Mouse (Mus musculus) splenic B cell, adult 2 months (primary cell): Measurements from ENCODE around the gene Tsr3.

Source experiments
- DNase-seq: peaks from one replicate; pipeline ENCODE4 v3.0.0-alpha.2; 2011; ENCODE audit warnings: low read depth, low spot score
- H3K27me3 ChIP-seq: 2 replicates; pipeline ENCODE4 v1.6.1; 2012; ENCODE audit warnings: mild to moderate bottlenecking, low read length, moderate library complexity, mixed read lengths; ENCODE audit not compliant: control insufficient read depth, poor library complexity, insufficient read depth, severe bottlenecking
- H3K36me3 ChIP-seq: 2 replicates; pipeline ENCODE4 v1.6.1; 2012; ENCODE audit warnings: mild to moderate bottlenecking, low read length, moderate library complexity, mixed read lengths; ENCODE audit not compliant: control insufficient read depth, poor library complexity, insufficient read depth, severe bottlenecking

Tsr3 gene

GRCm38 (mm10) chr17:25257804-25258261, 17.9 kb downstream of the Tsr3 start:
- DNase-seq, result peak; percentile 47
- peaks cover 6% of the 10 kb centered on the region for H3K36me3 ChIP-seq
- no peaks in the 10 kb centered on the region; the same call in 1 of the 2 replicates for H3K27me3 ChIP-seq

GRCm38 (mm10) chr17:25264453-25264852, 24.5 kb downstream of the Tsr3 start:
- Histone ChIP-seq H3K36me3 (peaks cover 25% of the 10 kb centered on the region), H3K27me3 (no peaks in the 10 kb centered on the region)
- DNase-seq, result no peak

- peaks cover 15% of the 10 kb centered on the region for H3K36me3 ChIP-seq
- DNase-seq, result no peak
- no peaks in the 10 kb centered on the region for H3K27me3 ChIP-seq
Measured at GRCm38 (mm10) chr17:25270795-25271335, 30.9 kb downstream of the Tsr3 start.

GRCm38 (mm10) chr17:25272326-25272725, 32.4 kb downstream of the Tsr3 start:
- Histone ChIP-seq H3K36me3 (peaks cover 8% of the 10 kb centered on the region), H3K27me3 (no peaks in the 10 kb centered on the region)
- DNase-seq, result peak; percentile 27

- Histone ChIP-seq H3K36me3 (peaks cover 5% of the 10 kb centered on the region), H3K27me3 (no peaks in the 10 kb centered on the region)
- DNase-seq, result peak; percentile 57
Measured at GRCm38 (mm10) chr17:25272951-25273705, 33.2 kb downstream of the Tsr3 start.

- Histone ChIP-seq H3K27me3 (no peaks in the 10 kb centered on the region), H3K36me3 (no peaks in the 10 kb centered on the region; the same call in 1 of the 2 replicates)
- DNase-seq, result peak; percentile 99
Measured at GRCm38 (mm10) chr17:25273706-25274501, 33.9 kb downstream of the Tsr3 start.

- DNase-seq, result no peak
- H3K36me3 ChIP-seq, result no peaks in the 10 kb centered on the region; the same call in 1 of the 2 replicates
- H3K27me3 ChIP-seq, result no peaks in the 10 kb centered on the region
Measured at GRCm38 (mm10) chr17:25274571-25275346, 34.8 kb downstream of the Tsr3 start, which contains the start of gene Ube2i. Gene Ube2i, minus strand, starts transcription at chr17:25274622.

GRCm38 (mm10) chr17:25275833-25276232, 35.9 kb downstream of the Tsr3 start:
- Histone ChIP-seq H3K36me3 (no peaks in the 10 kb centered on the region; the same call in 1 of the 2 replicates), H3K27me3 (no peaks in the 10 kb centered on the region)
- no peak for DNase-seq

- peak; percentile 53 for DNase-seq
- Histone ChIP-seq H3K36me3 (no peaks in the 10 kb centered on the region), H3K27me3 (no peaks in the 10 kb centered on the region)
Measured at GRCm38 (mm10) chr17:25282133-25282532, 42.2 kb downstream of the Tsr3 start.

GRCm38 (mm10) chr17:25285033-25285432, 45.1 kb downstream of the Tsr3 start:
- peak; percentile 87 for DNase-seq
- H3K27me3 ChIP-seq, result no peaks in the 10 kb centered on the region
- H3K36me3 ChIP-seq, result no peaks in the 10 kb centered on the region

- Histone ChIP-seq H3K27me3 (no peaks in the 10 kb centered on the region; the same call in 1 of the 2 replicates), H3K36me3 (no peaks in the 10 kb centered on the region)
- peak; percentile 65 for DNase-seq
Measured at GRCm38 (mm10) chr17:25288842-25289241, 48.9 kb downstream of the Tsr3 start.

- no peak for DNase-seq
- H3K36me3 ChIP-seq, result no peaks in the 10 kb centered on the region
Measured at GRCm38 (mm10) chr17:25290411-25290810, 50.4 kb downstream of the Tsr3 start.

More at GRCm38 (mm10) chr17:25290411-25290810, 50.4 kb downstream of the Tsr3 start:
- no peaks in the 10 kb centered on the region; the same call in 1 of the 2 replicates for H3K27me3 ChIP-seq
